Mouse (Mus musculus): ENCODE data around the gene Fut7.

GRCm38 (mm10) chr2:25452951-25453350 lies 29.9 kb downstream of the Fut7 start:
- no peak for TF ChIP-seq E2F4 (IDR thresholded peaks at IDR 0.05; ENCODE audit: borderline replicate concordance, low read depth, low read length)
- TF ChIP-seq POLR2A (IDR thresholded peaks at IDR 0.05; ENCODE audit: control insufficient read depth in 1 of 2, insufficient read depth in 1 of 2, low read depth in 1 of 2, low read length in 2 of 2, poor library complexity in 1 of 2), result no peak
- no peak for TF ChIP-seq CTCF (IDR thresholded peaks at IDR 0.05 in 2 of 3, conservative IDR thresholded peaks at IDR 0.05 in 1 of 3; ENCODE audit: control insufficient read depth in 1 of 3, insufficient read depth in 1 of 3, low read depth in 2 of 3, low read length in 3 of 3, poor library complexity in 1 of 3, severe bottlenecking in 1 of 3)
- no peak for TF ChIP-seq TAL1 (IDR thresholded peaks at IDR 0.05; ENCODE audit: low read length)
- no peak for TF ChIP-seq ZKSCAN1 (IDR thresholded peaks at IDR 0.05; ENCODE audit: low read depth, low read length)
- TF ChIP-seq TCF12 (IDR thresholded peaks at IDR 0.05; ENCODE audit: low read depth, low read length), result no peak
- TF ChIP-seq ETS1 (IDR thresholded peaks at IDR 0.05; ENCODE audit: low read depth, low read length), result no peak
- TF ChIP-seq MEF2A (IDR thresholded peaks at IDR 0.05; ENCODE audit: extremely low read depth, insufficient replicate concordance, low read depth, low read length, poor library complexity, severe bottlenecking), result no peak
